Mouse (Mus musculus) kidney, postnatal 25 days (tissue): ENCODE results near the gene Ino80e.

Experiments used
- DNase-seq, 2 experiments: peaks; one replicate each; pipeline ENCODE4 v3.0.0; 2021; ENCODE audit warnings: mixed read lengths in 2 of 2

Gene Ino80e

DNA sequence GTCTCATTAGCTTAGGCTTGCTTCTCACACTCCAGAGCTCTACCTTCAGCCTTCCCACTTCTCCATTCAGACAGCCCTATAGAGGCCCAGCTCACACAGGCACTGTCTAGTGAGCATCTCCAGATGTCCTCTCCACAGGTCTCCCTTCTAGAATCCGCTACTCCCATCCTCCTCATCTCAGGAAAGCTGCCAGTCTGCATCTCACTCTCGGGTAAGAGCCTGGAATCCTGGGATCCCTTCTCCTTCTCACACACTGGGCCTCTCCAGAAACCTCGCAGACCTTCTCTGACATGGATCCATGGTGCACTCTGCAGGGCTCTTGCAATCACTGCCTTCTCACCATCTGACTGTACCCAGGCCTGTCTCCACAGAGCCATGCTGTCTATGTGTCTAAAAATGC, 6.5 kb downstream of the Ino80e start:
- DNase-seq, result no peak

DNA sequence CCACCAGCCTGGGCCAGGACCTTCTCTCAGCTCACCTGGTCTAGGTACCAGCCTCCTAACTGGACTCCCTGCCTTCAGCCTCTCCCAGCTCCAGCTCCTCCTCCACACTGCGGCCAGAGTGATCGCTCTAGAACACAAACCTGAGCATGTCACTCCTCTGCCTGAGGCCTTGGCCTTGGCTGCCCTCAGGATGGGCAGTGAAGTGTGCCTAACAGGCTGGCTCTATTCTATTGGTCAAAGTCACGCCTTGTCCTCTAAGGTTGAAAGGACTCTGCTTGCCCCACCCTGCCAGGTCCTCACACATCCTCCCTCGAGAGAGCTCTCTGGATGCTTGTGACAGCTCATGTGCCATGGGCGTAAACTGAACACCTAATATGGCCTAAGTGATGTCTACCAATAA, 8.7 kb downstream of the Ino80e start:
- peak; percentile 72 to 91 for DNase-seq

DNA sequence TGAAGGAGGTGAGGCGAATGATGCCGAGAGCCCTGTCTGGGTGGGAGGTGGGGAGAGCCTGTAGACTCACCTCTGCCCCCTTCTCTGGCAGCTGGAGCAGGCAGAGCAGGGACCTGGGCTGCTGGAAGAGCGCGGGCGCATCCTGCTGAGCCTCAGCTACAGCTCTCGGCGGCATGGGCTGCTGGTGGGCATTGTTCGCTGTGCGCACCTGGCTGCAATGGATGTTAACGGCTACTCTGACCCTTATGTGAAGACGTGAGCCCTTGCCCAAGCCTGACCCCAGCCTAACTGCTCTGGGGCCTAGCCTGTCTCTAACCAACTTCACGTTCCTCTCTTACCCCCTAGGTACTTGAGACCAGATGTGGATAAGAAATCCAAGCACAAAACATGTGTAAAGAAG, 11.0 kb downstream of the Ino80e start:
- DNase-seq, result peak in 1 of 2 experiments; percentile 36

DNA sequence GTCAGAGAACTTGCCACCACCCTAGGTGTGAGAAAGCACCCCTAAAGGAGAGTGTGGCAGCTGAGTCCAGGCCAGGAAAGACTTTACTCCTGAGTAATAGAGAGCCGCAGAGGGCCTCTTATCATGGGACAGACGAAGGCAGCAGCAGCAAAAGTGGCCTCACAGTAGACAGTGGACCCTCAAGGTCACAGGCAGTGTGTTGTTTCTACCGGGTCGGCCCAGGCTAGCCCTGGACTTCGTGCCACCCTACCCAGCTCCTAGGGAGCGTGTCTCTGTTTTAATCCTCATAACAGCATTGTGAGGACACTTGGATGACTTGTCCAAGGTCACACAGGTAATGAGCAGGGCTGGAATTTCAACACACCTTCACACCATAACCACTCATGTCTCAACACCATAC, 12.0 kb downstream of the Ino80e start:
- DNase-seq, result peak in 1 of 2 experiments; percentile 33

GRCm38 (mm10) chr7:126848794-126849193, 13.4 kb downstream of the Ino80e start:
- DNase-seq, result no peak

DNA sequence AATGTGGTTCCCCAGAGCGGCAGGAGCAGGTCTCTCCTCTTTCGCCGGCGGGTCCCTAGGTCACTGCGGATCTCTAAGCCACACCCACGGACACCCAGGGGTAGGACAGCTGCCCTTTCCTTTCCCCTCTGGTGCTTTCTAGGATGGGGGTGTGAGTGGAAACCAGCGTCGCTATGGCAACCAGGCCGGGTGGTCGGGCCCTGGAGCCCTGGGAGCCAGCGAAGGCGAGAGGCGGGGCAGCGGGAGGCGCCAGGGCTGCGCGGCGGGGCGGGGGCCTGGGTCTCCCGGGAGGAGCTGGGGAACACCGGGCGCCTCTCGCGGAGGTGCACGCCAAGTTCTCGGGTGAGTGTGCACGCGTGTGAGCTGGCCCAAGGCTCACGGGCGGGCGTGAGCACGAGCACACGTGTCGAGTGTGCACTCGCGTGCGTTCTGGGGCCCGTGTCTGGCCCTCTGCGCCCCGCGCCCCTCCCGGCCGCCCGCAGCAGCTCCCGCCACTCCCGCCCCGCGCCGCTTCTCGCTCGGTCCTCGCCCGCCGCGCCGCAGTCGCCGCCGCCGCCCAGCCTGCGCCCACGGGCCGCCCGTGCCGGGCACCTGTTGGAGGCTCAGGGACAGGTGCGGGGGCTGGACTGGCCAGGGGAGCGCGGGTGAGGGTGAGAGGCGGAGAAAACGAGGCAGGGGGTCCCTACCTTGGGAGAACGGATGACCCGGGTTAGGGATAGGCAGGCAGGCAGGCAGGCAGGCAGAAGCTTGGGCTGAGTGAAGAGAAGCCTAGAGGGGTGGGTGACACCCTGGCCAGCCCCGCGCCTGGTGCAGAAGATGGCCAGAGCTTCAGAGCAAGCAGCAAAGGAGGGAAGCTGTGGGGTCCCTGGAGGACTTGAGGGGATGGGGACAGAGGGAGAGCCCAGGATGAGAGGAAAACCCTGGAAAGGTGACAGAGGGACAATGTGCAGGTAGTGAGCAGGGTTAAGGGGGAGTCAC, 14.5 kb downstream of the Ino80e start:
- no peak for DNase-seq

GRCm38 (mm10) chr7:126847116-126847420, 15.1 kb downstream of the Ino80e start, which contains the start of gene Doc2a:
Gene Doc2a (plus strand): TSS chr7:126847416.
- no peak for DNase-seq

GRCm38 (mm10) chr7:126845516-126845915, 16.7 kb downstream of the Ino80e start:
- peak in 1 of 2 experiments; percentile 2 for DNase-seq

DNA sequence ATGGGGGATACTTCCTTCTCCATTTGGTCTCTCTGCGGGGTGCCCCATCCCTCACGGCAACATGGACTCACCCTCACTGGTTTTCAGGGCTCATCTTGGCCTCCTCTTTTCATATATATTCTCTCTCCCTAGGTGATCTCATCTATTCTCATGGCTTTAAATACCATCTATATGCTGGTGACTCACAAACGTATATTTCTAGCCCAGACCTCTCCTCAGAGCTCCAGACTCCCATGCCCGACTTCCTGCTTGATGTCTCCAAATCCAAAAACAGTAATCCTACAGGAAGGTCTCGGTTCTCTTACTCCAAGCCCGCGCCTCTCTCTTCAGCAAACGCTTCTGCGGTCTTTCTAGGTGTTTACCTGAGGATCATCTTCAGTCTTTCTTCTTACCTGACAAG, 18.9 kb downstream of the Ino80e start:
- DNase-seq, result no peak

- DNase-seq, result no peak
These were observed 28.9 kb downstream of the Ino80e start for GRCm38 (mm10) chr7:126833294-126833693.

DNA sequence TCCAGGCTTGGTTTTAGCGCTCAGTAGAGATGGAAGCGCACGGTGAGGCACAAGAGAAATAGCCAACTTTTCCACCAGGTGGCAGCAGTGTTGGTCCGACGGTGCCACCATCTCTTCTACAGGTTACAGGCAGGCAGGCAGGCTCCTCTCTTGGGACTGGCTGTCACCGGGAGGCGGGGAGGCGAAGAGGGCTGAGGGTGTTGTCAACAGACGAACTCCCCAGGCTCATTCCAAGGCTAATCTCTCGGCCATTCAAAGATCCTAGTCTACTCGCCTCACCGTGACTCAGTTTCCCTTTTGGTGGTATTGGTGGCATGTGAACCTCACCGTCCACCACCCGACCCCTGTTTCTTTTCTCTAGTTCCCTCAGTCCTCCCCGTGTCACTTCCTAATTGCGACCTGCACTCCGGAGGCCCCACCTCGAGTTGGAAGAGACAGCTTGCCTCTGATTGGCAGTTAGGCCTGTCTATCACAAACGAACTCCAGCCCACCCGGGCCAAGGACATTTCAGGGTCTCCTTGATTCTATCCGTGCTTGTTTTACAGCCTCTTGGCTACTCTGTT, 30.1 kb downstream of the Ino80e start:
- DNase-seq, result peak; percentile 91

DNA sequence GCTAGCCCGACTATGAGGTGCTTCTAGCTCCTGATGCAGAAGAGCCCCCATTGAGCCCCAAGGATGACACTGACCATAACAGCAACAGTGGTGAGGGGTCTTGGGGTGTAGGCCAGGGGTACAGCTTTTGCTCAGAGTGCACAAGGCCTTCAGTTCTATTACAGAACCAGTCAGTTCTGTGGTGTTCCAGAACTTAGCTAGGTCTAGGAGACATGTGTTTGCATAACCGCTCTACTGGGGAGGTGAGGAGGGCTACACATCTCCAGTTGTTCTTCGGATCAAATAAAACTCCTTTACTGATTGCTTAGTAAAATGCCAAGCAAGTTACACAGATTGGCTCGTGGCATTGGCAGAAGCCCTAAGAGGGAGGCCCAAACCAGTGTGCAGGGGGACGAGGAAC, 30.6 kb downstream of the Ino80e start, which contains the start of gene 4930451I11Rik:
Gene 4930451I11Rik (minus strand): TSS at position 101 of the 400 bp plus-strand sequence.
- no peak for DNase-seq

- no peak for DNase-seq
These were observed 36.2 kb downstream of the Ino80e start for GRCm38 (mm10) chr7:126825952-126826351.

GRCm38 (mm10) chr7:126825403-126825802, 36.8 kb downstream of the Ino80e start:
- no peak for DNase-seq

GRCm38 (mm10) chr7:126823940-126824339, 38.2 kb downstream of the Ino80e start:
- no peak for DNase-seq

DNA sequence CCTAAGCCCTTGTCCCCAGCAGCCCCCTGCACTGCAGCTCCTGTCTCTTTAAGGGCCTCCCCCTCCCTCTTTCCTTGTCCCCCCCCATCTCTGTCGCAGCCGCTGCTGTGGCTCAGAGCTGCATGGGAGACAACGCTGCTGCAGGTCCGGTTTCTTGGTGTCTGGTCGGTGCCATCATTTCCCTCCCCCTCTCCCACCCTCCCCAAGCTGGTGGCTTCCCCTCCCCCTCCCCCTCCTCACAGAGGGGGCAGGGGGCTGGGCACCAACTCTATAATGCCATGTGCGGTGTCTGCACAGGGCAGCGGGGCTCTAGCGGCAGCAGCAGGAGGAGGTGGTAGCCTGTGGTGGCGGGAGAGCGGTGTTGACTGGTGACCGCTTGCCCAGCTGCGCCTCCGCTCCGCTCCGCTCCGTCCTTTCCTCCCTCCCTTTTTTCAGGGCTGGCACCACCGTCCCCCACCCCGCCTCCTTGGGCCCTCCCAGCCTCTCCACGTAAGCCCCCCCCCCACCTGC, 38.9 kb downstream of the Ino80e start:
- peak in 1 of 2 experiments; percentile 40 for DNase-seq

DNA sequence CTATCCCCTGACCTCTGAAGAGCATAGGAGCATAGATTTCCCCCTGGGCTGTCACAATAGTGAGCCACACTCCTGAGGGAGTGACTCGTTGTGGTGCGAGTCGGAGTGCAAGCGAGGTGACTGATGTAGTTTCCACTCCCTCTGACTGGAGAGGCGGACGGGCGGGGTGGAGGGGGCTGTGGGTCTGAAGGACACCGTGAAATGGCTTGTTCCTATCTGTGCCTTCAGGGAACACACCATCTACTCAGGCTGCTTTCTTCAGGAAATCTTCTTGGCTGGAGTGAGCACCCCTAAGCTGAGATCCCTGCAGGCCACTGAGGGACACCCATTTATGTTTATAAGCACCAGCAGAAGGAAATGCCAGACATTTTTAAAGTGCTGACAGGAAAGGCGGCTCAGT, 39.4 kb downstream of the Ino80e start:
- peak in 1 of 2 experiments; percentile 56 for DNase-seq

DNA sequence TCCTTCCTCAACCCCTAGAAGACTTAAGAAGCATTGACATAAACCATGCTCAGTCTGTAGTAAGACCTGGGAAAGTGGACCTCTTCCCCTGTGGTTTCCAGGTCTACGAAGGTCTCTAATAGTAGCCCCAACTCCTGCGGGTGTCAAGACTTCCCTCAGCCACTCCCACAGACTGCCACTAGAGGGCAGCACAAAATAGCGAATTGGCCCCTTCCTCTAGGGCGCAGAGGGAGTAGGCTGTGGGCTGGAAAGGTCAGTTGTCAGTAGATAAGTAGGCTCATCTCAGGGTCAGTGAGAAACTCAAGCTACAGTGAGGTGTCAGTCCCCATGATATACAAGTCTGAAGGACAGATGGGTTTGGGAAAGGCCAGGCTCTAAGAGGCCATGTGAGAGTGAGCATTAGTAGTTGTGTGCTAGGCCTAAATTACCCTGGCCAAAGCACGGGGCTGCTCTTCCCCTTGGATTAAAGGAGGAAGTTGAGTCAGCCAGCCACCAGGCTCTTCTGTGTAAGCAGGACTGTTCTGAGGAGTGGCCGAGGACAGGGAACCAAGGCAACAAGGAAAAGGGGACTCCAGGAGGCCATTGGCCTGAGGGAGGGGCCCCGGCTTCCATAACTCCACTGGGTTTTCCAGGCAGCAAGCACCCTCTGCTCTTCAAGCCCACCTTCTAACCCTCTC, 40.2 kb downstream of the Ino80e start:
- DNase-seq, result peak; percentile 83 to 89

GRCm38 (mm10) chr7:126818818-126819217, 43.4 kb downstream of the Ino80e start:
- DNase-seq, result no peak

GRCm38 (mm10) chr7:126817595-126817994, 44.6 kb downstream of the Ino80e start:
- peak in 1 of 2 experiments; percentile 5 for DNase-seq

GRCm38 (mm10) chr7:126816494-126816893, 45.7 kb downstream of the Ino80e start:
- DNase-seq, result peak in 1 of 2 experiments; percentile 32

DNA sequence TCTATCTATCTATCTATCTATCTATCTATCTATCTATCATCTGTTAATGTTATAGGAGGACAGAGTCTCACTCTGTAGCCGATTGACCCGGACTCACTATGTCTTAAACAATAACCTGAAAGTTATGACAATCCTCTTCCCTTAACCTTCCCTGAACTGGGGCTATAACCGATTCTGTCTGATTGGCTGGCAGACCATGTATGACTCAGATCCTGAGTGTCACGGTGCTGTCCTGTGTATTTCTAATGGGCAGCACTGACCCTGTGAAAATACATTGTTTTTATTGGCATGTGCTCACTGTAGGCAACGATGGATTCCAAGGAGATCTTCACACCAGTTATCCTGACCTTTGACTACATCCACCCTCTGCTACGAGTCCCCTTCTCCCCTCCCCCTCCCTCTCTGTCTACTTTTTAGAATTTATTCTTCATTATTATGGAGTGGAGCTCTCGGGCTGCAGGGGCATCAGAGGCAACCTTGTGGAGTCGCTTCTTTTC, 46.4 kb downstream of the Ino80e start:
- DNase-seq, result no peak
